Mouse (Mus musculus): ENCODE measurements around the gene Lsm14a. TPM values are rescaled to one million over a fixed set of nuclear protein-coding genes. Genes with fewer than 3 reads are reported as not detected.

Lsm14a gene
- total and polyA plus RNA-seq, 2 experiments from 2014 or later, result 41.4 to 44.7 TPM

- no peak overlapping the region for H3K9ac ChIP-seq (replicated peaks; ENCODE audit: low read depth, low read length)
- TF ChIP-seq CTCF (IDR thresholded peaks at IDR 0.05; ENCODE audit: low read depth), result no peak
- no peak for TF ChIP-seq EP300 (IDR thresholded peaks at IDR 0.05; ENCODE audit: low read depth)
Observed at GRCm38 (mm10) chr7:34321958-34322357, 71.2 kb downstream of the Lsm14a start.

GRCm38 (mm10) chr7:34321119-34321518 lies 72.0 kb downstream of the Lsm14a start:
- no peak for TF ChIP-seq EP300 (IDR thresholded peaks at IDR 0.05; ENCODE audit: low read depth)
- H3K4me3 ChIP-seq (ENCODE audit: low read depth, low read length), result no peak overlapping the region
- WGBS, result 80% methylated on average over 5 of the region's 5 CpGs
- no peak for ATAC-seq (ENCODE audit: insufficient read depth, low read depth)
- no peaks in the 10 kb centered on the region for H3K27me3 ChIP-seq (ENCODE audit: control insufficient read depth, insufficient read depth, low read length)
- peaks cover 5% of the 10 kb centered on the region for H3K4me1 ChIP-seq (ENCODE audit: control insufficient read depth, insufficient read depth)
- no peak overlapping the region for H3K27ac ChIP-seq (ENCODE audit: low read depth)
- no peaks in the 10 kb centered on the region for H3K36me3 ChIP-seq (replicated peaks; ENCODE audit: control insufficient read depth, insufficient read depth, low read length)
- H3K9ac ChIP-seq (replicated peaks; ENCODE audit: low read depth, low read length), result no peak overlapping the region
- H3K9me3 ChIP-seq (replicated peaks; ENCODE audit: control insufficient read depth, low read length), result no peaks in the 10 kb centered on the region
- no peak for DNase-seq (ENCODE audit: low spot score)
- no peak overlapping the region for H3K4me2 ChIP-seq (ENCODE audit: low read depth, low read length)

More at GRCm38 (mm10) chr7:34321958-34322357, 71.2 kb downstream of the Lsm14a start:
- H3K27me3 ChIP-seq (ENCODE audit: control insufficient read depth, insufficient read depth, low read length), result no peaks in the 10 kb centered on the region
- DNase-seq (ENCODE audit: low spot score), result peak; percentile 3
- no peak for ATAC-seq (ENCODE audit: insufficient read depth, low read depth)
- H3K4me1 ChIP-seq (ENCODE audit: control insufficient read depth, insufficient read depth), result peaks cover 5% of the 10 kb centered on the region
- WGBS, result 41% methylated on average over 4 of the region's 4 CpGs
- no peak overlapping the region for H3K27ac ChIP-seq (ENCODE audit: low read depth)
- no peaks in the 10 kb centered on the region for H3K9me3 ChIP-seq (replicated peaks; ENCODE audit: control insufficient read depth, low read length)
- no peaks in the 10 kb centered on the region for H3K36me3 ChIP-seq (replicated peaks; ENCODE audit: control insufficient read depth, insufficient read depth, low read length)
- H3K4me2 ChIP-seq (ENCODE audit: low read depth, low read length), result no peak overlapping the region
- no peak overlapping the region for H3K4me3 ChIP-seq (ENCODE audit: low read depth, low read length)

- no peak overlapping the region for H3K9ac ChIP-seq (replicated peaks; ENCODE audit: low read depth, low read length)
- H3K4me1 ChIP-seq (ENCODE audit: control insufficient read depth, insufficient read depth), result peaks cover 5% of the 10 kb centered on the region
- ATAC-seq (ENCODE audit: insufficient read depth, low read depth), result peak; percentile 68
- H3K4me3 ChIP-seq (ENCODE audit: low read depth, low read length), result no peak overlapping the region
- H3K27ac ChIP-seq (ENCODE audit: low read depth), result peak overlapping the region; percentile 53
- H3K36me3 ChIP-seq (replicated peaks; ENCODE audit: control insufficient read depth, insufficient read depth, low read length), result no peaks in the 10 kb centered on the region
- H3K4me2 ChIP-seq (ENCODE audit: low read depth, low read length), result no peak overlapping the region
- WGBS, result 42% methylated on average over 3 of the region's 3 CpGs
- no peak for TF ChIP-seq EP300 (IDR thresholded peaks at IDR 0.05; ENCODE audit: low read depth)
- 0 out of 2 replicates have a peak, but pooled peaks have one; percentile 3 for TF ChIP-seq CTCF (IDR thresholded peaks at IDR 0.05; ENCODE audit: low read depth)
- H3K9me3 ChIP-seq (replicated peaks; ENCODE audit: control insufficient read depth, low read length), result no peaks in the 10 kb centered on the region
- H3K27me3 ChIP-seq (ENCODE audit: control insufficient read depth, insufficient read depth, low read length), result no peaks in the 10 kb centered on the region
- DNase-seq (ENCODE audit: low spot score), result peak; percentile 65
Observed at GRCm38 (mm10) chr7:34319957-34320356, 73.2 kb downstream of the Lsm14a start.

GRCm38 (mm10) chr7:34319123-34319522 lies 74.0 kb downstream of the Lsm14a start:
- ATAC-seq (ENCODE audit: insufficient read depth, low read depth), result peak; percentile 25; the same call in 1 of the 2 replicates
- H3K4me1 ChIP-seq (ENCODE audit: control insufficient read depth, insufficient read depth), result peaks cover 5% of the 10 kb centered on the region
- 45% methylated on average over 2 of the region's 2 CpGs for WGBS
- TF ChIP-seq CTCF (IDR thresholded peaks at IDR 0.05; ENCODE audit: low read depth) (no peak), EP300 (IDR thresholded peaks at IDR 0.05; ENCODE audit: low read depth) (no peak)
- no peaks in the 10 kb centered on the region for H3K36me3 ChIP-seq (replicated peaks; ENCODE audit: control insufficient read depth, insufficient read depth, low read length)
- H3K4me3 ChIP-seq (ENCODE audit: low read depth, low read length), result no peak overlapping the region
- H3K9me3 ChIP-seq (replicated peaks; ENCODE audit: control insufficient read depth, low read length), result no peaks in the 10 kb centered on the region
- no peak overlapping the region for H3K4me2 ChIP-seq (ENCODE audit: low read depth, low read length)
- no peaks in the 10 kb centered on the region for H3K27me3 ChIP-seq (ENCODE audit: control insufficient read depth, insufficient read depth, low read length)
- no peak overlapping the region for H3K9ac ChIP-seq (replicated peaks; ENCODE audit: low read depth, low read length)
- DNase-seq (ENCODE audit: low spot score), result peak; percentile 25
- peak overlapping the region; percentile 68 for H3K27ac ChIP-seq (ENCODE audit: low read depth)

- ATAC-seq (ENCODE audit: insufficient read depth, low read depth) (no peak), DNase-seq (ENCODE audit: low spot score) (peak; percentile 25)
- peak overlapping the region; percentile 68 for H3K27ac ChIP-seq (ENCODE audit: low read depth)
- peaks cover 11% of the 10 kb centered on the region for H3K4me1 ChIP-seq (ENCODE audit: control insufficient read depth, insufficient read depth)
- no peaks in the 10 kb centered on the region for H3K9me3 ChIP-seq (replicated peaks; ENCODE audit: control insufficient read depth, low read length)
- H3K4me3 ChIP-seq (ENCODE audit: low read depth, low read length), result no peak overlapping the region
- H3K27me3 ChIP-seq (ENCODE audit: control insufficient read depth, insufficient read depth, low read length), result no peaks in the 10 kb centered on the region
- H3K36me3 ChIP-seq (replicated peaks; ENCODE audit: control insufficient read depth, insufficient read depth, low read length), result no peaks in the 10 kb centered on the region
- WGBS, result 48% methylated on average over 7 of the region's 7 CpGs
- H3K9ac ChIP-seq (replicated peaks; ENCODE audit: low read depth, low read length), result no peak overlapping the region
- no peak overlapping the region for H3K4me2 ChIP-seq (ENCODE audit: low read depth, low read length)
- no peak for TF ChIP-seq CTCF (IDR thresholded peaks at IDR 0.05; ENCODE audit: low read depth)
- TF ChIP-seq EP300 (IDR thresholded peaks at IDR 0.05; ENCODE audit: low read depth), result no peak
Observed at GRCm38 (mm10) chr7:34317901-34318476, 75.1 kb downstream of the Lsm14a start.

- Histone ChIP-seq H3K36me3 (replicated peaks; ENCODE audit: control insufficient read depth, insufficient read depth, low read length) (no peaks in the 10 kb centered on the region), H3K27me3 (ENCODE audit: control insufficient read depth, insufficient read depth, low read length) (no peaks in the 10 kb centered on the region), H3K4me3 (ENCODE audit: low read depth, low read length) (peak within 1 kb of the TSS; percentile 99), H3K27ac (ENCODE audit: low read depth) (peak within 1 kb of the TSS; percentile 98), H3K9ac (replicated peaks; ENCODE audit: low read depth, low read length) (peak within 1 kb of the TSS; percentile 99), H3K4me1 (ENCODE audit: control insufficient read depth, insufficient read depth) (peaks cover 29% of the 10 kb centered on the region), H3K9me3 (replicated peaks; ENCODE audit: control insufficient read depth, low read length) (no peaks in the 10 kb centered on the region), H3K4me2 (ENCODE audit: low read depth, low read length) (peak within 1 kb of the TSS; percentile 85)
- DNase-seq (ENCODE audit: low spot score) (peak; percentile 84), ATAC-seq (ENCODE audit: insufficient read depth, low read depth) (peak; percentile 91)
- TF ChIP-seq CTCF (IDR thresholded peaks at IDR 0.05; ENCODE audit: low read depth) (no peak), EP300 (IDR thresholded peaks at IDR 0.05; ENCODE audit: low read depth) (peak; percentile 16; the same call in 1 of the 2 replicates)
- 1% methylated on average over 38 of the region's 41 CpGs for WGBS
Observed at GRCm38 (mm10) chr7:34313443-34313875, 79.7 kb downstream of the Lsm14a start, which contains the start of gene 4931406P16Rik. TSS of gene 4931406P16Rik (minus strand) at chr7:34313551.
